Mouse (Mus musculus): ENCODE measurements around the gene Tmem37. TPM values are rescaled to one million over a fixed set of nuclear protein-coding genes. Genes with fewer than 3 reads are reported as not detected.
A peak's percentile ranks its signal among the peaks of the same experiment; 100 is the strongest.

The Tmem37 gene
- total RNA-seq, 2 experiments from 2014 or later = 9.5 to 14.5 TPM

DNA sequence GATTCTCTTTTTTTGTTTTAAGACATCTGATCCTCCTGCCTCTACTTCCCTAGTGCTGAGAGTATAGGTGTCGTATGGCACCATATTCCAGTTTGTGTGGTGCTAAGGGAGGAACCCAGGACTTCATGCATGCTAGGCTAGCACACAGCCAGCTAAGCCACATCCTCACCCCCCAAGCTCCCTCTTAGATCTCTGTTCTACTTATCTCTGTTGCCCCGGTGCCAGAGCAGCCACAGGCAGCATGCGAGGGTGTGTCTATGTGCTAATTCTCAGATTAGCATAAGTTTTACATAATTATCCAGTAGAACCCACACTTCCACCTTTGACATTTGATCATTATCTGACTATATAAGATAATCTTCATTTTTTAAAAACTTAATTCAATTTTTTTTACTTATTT, 21.0 kb upstream of the Tmem37 start:
- DNase-seq = no peak

DNA sequence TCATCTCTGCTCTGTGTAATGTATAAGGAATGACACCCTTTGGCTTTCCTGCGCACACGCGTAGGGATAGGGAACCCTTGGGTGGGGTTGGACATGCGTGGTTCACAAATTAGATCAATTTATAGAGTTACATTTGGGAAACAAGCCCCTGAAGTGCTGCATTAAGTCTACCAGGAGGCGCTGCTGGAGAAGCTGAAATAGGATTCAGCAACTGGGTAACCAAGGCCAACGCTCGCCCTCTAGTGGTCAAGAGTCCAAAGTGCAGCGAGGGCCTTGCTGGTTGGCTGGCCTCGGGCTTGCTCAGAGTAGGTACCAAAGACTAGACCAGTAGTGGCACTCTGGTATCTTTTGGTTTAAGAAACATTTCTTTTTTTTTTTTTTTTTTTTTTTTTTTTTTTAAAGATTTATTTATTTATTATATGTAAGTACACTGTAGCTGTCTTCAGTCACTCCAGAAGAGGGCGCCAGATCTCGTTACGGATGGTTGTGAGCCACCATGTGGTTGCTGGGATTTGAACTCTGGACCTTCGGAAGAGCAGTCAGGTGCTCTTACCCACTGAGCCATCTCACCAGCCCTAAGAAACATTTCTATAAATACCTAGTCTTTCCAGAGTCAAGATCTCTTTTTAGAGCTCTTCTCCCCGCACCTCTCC, 19.7 kb upstream of the Tmem37 start:
- peak; percentile 91 to 92 for DNase-seq

DNA sequence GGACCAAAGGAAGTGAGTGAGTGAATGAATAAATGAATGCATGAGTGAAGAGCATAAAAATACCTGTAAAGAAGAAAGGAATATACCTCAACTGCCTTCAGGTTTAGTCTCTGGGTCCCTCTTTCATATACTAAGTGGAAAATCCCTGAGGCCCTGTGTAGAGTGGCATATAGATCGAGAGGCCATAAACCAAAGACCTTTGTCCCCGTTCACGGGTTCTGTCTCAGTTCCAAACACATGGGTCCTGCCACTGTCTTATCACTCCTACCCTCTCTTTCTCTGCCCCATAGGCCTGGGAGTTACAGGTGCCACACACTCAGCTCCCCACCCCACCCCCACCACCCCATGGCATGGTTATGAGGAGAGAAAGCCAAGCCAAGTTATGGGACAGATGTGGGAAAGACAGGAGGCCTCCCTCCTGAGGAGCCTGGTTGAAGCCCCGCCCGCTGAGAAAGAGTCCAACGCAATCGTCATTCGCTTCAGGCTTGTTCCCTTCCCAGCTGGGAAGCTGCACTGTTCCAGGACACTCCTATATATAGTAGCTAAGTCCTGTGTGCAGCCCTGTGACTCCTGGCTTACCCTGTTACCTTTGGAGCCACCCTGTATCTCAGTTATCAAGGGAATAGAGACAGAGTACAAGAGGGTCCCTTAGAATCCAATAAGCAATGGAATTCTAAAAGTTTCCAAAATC, 17.2 kb upstream of the Tmem37 start:
- no peak for DNase-seq

DNA sequence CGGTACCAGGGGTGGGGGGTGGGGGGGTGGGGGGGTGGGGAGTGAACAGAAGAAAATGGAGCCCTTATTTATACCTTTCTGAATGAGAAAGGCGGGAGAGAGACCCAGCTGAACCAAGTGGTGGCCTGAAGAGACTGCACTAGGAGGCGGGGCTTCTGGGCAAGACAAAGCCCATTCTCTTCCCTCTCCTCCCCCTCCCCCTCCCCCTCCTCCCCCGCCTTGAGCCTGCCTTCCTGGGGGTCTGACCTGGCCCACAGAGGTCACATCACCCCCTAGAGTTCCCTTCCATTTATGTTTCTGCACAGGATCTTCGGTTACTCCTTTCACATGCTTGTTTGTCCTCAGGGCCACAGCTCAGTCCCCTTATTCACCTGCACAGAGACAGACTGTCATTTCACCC, 15.3 kb upstream of the Tmem37 start:
- DNase-seq = no peak

DNA sequence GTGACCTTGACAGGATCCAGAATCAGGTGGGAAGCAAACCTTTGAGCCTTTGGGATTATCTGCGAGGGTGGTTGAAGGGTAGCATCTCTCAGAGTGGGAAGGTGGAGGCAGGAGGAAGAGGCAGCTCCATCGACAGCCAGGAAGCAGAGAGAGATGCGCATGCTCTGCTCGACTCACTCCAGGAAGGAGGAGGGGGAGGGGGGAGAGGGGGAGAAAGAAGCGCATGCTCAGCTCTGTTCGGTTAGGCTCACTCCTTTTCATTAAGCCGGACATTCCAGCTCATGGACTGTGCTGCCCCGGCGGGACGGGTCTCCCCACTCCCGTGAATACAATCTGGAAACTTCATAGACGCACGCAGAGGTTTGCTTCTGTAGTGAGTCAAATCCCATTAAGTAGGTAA, 12.8 kb upstream of the Tmem37 start:
- DNase-seq = no peak

DNA sequence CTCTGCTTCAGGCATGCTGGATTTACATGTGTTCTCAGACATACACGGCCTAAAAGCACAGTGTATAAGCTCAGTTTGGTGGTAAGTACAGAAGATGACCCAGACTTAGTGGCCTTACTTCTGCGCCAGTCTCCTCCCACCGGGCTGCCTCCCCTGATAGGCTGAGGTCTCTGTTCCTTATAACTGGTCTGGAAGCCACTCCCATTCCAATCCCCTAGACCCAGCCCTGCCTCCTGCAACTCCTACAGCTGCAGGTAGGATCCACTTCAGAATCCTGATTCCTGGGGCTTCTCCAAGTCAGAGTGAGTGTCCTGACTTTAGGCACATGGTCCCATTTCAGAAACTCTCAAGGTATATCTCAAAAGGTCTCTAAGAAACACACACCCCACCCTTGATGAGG, 11.8 kb upstream of the Tmem37 start:
- no peak for DNase-seq

DNA sequence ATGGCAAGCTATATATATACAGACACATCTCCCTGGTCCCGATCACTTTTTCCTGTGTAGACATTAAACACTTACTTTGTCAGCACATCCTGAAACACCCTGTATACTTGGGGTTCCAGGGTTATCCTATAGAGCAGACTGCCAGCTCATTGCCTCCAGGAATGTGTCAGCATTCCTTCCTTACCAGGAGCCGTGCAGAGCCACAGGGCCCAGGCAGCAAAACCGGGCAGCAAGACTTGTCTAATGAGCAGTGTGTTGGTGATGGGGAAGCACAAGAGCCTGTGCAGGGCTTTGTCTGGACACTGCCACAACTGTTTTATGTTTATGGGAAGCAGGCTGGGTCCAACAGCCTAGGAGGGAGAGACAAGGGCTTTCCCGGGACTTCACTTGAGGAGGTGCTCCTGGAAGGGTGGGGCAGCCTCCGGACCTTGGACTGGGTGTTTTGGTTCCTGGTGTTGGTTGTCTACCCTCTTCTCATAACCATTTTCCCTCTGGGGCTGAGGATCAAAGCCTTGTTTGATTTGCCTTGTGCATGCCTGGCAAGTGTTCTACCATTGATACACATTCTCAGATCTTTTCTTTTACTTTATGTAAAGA, 10.1 kb upstream of the Tmem37 start:
- no peak for DNase-seq

DNA sequence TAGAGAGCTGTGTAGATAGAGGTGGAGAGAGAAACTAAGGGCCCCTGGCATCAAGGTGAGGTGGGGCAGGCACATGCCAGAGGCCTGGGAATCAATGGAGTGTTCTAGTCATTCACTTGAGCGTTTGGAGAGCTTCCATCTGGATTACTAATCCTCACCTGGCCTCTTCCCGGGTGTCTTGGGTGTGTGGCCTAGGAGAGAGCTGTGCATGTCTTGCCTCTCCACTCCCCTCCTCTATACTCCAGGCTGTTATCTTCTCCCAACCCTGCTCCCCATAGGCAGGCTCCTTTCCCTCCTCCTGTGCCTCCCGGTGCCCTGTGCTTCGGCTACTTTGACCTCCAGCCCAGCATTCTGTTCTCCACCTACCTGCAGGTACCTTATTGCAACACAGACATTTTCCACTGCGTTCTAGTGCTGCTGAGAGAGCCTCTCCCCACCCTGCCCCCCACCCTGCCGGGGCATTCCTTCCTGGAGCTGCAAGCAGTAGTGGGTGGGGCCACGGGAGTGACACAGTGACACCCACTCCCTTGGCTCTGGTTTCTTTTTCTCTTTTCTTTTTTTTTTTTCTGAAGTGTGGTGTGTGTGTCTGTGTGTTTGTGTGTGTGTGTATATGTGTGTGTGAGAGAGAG, 9.2 kb upstream of the Tmem37 start:
- peak in 1 of 2 experiments; percentile 27 for DNase-seq

DNA sequence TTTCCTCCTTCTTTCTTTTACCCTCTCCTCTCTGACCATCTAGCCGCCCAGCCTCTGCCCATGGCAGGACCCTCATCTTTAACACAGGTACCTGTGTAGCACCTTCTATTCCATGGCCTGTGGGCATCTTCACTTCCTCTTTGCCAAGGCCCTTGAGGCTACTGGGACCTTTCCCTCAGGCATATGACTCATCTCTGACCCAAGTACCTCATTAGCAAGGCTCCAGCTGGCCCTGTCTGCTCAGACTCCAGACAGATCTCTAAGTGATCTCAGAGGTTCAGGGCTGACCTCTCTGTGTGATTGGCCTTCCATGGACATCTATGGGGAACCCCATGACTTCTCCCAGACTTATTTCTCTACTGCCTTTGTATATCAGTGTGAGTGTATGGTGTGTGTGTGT, 6.8 kb upstream of the Tmem37 start:
- peak; percentile 25 to 31 for DNase-seq

DNA sequence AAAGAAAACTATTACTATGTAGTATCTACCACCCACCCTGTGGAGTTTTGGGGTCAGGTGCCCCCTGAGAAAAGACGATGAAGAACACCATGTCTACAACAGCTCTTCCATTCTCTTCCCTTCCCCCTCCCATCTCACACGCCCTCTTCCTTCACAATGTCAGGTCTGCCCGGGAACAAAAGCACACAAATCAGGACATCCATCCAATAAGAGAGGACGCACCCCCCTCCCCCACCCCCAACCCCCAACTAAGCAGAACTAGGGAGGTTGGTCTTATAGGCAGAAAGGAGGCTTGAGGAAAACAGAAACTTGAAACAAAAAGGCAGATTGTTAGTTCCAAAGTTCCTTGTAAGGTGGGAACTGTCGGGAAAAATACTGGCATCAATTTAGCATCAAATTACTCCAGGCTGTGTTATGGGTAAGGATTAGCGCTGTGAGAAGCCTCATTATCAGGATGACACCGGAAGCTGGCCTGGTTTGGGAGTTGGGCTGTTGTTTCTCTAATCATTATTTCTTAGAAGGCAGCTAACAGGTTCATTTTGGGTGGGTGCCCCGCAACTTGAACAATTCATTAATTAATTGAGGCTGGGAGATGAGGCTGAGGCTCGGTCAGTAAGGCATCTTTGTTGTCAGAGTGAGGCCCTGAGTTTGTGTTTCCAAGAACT, 4.0 kb upstream of the Tmem37 start:
- no peak for DNase-seq

DNA sequence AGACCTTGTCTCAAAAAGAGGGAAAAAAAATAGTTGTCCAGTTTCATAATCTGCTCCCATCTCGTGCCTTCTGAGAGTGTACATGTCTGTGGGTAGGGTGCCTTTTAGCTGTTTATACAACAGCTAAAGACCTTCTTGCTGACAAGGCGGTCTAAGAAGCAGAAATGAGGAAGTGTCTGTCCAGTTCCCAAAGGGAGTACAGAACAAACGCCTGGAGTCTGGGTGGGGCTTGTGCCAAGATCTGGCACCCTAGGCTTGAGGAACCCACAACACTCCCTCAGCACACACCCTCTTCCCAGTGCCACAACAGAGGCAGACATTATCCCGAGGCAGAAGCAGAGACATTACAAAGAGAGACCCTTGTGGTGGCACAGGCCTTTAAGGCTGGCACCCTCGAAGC, 1.6 kb upstream of the Tmem37 start:
- DNase-seq = no peak

DNA sequence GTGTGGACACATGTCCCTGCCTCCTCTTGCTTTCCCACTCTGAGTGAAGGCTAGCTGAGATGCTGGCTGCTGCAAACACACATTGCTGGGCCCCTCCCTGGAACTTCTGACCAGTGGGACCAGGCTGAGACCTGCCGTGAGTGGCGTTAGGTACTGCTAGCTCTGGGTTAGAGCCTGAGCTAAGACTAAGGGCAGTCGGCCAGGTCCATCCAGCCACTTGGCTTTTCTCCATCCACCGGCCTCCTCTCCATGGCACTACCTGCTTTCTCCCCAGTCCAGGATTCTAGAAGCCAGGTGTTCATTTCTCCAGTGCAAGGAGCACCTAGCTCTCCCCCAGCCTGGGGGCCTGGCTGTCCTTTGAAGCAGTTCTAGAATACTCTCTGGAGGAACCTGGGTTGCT, 1.1 kb upstream of the Tmem37 start:
- peak in 1 of 2 experiments; percentile 12 for DNase-seq

DNA sequence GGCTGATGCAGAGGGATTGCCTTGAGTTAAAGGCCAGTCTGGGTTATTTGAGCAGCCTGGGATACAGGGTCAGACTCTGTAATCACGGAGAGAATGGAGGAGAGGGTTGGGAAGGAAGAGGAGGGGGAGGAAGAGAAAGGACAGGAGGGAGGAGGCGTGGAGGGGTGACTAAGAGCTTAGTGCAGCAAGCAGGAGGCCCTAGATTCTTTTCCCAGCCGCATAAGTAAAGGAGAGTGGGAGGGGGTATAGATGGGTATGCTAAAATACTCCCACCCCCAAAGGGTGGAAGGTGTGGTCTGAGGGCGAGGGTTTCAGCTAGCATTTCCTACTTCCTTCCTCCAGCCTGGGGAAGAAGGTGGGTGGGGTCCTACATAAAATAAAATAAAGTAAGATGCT, 431 bp upstream of the Tmem37 start:
- DNase-seq = no peak

DNA sequence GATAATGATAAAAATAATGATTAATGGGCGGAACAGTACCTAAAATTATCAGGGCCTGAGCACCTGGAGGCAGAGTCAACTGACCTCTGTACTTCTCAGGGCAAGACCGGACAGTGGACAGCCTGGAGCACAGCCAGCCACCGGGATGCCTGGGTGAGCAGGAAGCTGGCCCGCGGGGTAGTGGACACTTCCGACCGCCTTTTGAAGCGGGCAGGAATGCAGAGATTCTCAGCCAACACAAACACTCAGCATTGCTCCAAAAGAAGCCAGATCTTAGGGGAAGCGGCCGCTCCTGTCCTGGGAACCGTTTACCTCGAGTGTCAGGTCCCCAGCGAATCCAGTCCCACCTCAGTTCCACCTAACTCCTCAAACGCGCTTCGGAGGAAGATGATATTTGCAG, 974 bp downstream of the Tmem37 start:
- peak; percentile 69 to 83 for DNase-seq

DNA sequence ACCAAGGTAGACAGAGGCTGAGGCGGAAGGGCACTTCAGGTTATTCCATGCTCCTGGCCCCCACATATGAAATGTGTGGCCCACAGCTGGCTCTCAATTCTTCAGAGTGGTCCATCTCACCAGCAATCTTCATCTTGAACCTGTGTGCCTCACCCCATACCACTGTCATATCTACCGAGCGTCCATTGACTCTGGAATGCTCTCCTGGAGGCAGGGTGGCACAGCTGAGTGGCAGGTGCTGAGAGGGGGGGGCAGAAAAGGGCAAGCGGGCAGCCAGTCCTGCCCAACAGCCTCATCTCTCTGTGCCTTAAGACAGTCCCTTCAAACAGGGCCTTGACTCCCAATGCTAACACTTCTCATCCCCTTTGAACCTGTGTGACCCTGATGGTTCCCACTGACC, 2.7 kb downstream of the Tmem37 start:
- no peak for DNase-seq

DNA sequence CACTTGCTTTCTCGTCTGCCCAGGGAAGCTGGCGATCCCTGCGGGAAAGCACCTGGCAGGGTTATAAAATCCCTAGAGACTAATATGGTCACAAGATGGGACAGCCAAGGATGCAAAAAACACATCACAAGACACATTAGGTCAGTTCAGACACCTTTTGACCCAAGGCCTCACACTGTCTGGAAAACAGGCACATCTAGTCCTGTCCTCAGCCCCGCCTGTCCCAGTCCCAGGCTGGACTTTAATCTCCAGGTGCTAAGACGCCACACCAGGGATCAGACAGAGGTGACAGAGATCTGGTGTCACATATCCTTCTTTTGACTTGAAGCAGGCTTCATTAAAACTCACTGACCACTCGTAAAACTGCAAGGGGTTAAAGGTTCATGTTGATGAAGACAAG, 3.7 kb downstream of the Tmem37 start:
- DNase-seq = no peak

DNA sequence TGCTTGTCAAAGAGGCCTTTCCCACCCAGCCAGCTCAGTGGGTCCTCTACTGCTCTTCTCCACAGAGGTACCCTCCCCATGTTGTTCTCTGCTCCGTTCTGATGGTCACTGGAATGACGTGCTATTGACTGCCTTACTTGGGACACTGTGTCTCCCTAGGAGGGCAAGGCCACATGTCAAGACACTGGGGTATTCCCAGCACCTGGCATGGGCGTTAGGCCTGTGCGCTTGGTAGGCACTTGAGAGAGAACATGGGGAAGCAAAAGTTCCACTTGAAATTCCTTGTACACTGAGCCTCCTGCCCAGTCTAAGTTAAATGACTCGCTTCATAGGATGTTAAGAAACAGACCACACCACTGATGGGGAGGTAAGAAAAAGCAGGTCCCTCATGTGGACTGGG, 4.8 kb downstream of the Tmem37 start:
- DNase-seq = no peak

DNA sequence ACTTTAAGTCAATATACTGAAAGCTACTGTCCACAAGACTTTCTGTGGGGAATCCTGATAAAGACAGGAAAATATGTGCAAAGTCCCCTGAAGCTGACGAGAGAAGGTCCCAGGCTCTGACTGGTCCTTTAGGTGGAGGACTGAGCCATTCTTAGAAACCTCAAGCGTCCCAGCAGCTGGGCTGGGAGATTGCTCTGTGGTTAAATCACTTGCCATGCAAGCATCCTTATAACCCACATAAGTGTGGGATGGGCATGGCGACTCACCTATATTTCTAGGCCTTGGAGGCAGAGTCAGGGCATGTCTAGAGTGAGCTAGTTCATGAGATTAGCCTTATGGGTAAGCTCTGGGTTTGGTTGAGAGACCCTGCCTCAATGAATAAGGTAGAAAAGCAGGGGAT, 7.2 kb downstream of the Tmem37 start:
- no peak for DNase-seq

DNA sequence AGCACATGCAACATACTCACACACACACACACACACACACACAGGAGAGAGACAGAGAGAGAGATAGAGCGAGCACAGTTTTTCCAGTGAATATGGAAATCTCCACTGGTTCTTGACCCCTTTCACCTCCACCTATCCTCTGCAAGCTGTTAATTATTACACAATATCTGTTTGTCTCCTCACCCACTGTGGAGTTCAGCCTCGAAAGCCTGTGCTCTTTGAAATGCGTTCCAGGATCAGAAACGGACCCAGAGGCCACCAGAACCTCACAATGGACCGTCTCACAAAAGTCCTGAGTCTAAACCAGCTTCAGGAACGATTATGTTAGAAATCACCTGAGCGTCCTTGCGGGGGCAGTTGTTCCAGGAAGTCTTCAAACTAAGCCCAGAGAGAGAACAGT, 7.7 kb downstream of the Tmem37 start:
- DNase-seq = no peak

DNA sequence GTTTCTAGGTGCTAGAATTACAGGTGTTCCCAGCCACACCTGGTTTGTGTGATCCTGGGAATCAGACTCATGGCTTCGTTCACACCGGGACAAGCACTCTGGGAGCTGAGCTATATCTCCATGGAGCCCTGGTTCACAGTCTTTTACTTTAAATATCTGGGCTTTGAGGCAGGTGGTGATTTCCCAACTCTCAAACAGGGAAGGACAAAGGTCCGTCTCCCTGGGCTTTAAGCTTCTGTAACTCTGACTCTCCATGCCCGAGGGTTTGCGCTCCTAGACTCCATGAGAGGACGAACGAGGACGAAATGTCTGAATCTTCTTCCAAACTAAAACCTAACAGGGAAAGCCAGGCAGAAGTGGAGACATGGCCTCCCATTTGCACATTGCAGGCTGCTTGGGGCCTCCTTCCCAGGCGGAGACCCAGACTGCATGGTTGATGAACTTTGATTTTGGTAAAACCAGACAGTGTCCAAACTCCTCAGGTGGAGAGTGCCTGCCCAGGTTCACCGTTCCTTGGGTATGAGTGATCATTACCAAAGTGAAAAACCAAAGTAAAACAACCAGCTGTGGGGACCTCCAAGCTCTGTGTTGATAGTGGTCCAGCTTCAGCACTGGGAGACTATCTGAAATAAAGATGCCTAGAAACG, 9.7 kb downstream of the Tmem37 start:
- no peak for DNase-seq

DNA sequence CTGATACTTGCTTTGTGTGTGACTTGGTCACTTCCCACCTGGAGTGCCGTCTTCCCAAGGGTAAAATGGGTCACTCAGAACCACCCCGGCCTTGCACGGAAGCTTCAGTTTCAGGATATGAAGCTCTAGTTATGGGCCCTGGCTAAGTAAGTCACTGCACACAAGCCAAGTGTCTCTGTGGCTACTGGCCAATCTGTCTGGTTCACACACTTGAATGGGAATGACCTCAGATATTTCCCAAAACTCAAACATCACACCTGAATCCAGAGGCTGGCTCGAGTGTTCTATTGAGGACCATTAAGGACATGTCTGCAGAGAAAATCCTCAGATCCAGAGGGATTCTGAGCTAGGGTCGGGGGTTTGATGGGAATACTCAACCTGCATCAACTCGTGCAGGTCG, 11.6 kb downstream of the Tmem37 start:
- no peak for DNase-seq

DNA sequence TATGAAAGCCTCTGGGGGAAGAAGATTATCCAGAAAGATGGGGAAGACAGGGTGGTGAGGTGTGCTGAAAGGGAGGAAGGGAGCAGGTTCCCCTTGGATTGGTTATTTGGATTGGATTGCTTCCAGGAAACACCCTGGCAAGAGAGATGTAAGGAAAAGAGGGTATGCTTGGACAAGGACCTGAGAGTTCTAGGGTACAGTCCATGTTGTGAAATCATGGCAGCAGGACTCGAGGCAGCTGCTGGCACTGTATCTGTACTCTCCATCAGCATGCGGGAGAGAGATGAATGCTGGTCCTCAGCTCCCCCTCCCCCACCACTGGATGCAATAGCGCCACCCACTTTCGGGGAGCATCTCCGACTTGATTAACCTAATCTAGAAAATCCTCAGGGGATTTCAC, 13.2 kb downstream of the Tmem37 start:
- DNase-seq = no peak

Measured in adrenal gland, postnatal 36 days (tissue).